Mouse (Mus musculus): ENCODE measurements around the gene Aim2. TPM values are rescaled to one million over a fixed set of nuclear protein-coding genes. Genes with fewer than 3 reads are reported as not detected.
"Not testable (repeated sequence)": the region's sequence is repeated elsewhere in the genome, so short reads cannot be mapped to it uniquely, and the experiment has no call there.

The Aim2 gene
- polyA plus RNA-seq (2016; fragmentation: Nextera tagmentation; extraction: Ambion mirVana) = 2.8 and 4.0 TPM in 2 replicates

GRCm38 (mm10) chr1:173350372-173350957 is at the start of gene Aim2:
Gene Aim2, plus strand, starts transcription at chr1:173350879.
- WGBS (ENCODE audit: insufficient replicate concordance) = 10% methylated on average over 10 of the region's 10 CpGs
- Histone ChIP-seq H3K9me3 (replicated peaks) (no peaks in the 10 kb centered on the region), H3K4me1 (peaks cover 58% of the 10 kb centered on the region), H3K27ac (peak within 1 kb of the TSS; percentile 83), H3K36me3 (no peaks in the 10 kb centered on the region; the same call in 1 of the 2 replicates), H3K4me2 (peak within 1 kb of the TSS; percentile 84), H3K9ac (peak within 1 kb of the TSS; percentile 71), H3K4me3 (peak within 1 kb of the TSS; percentile 60), H3K27me3 (replicated peaks) (peaks cover 7% of the 10 kb centered on the region; the same call in 1 of the 2 replicates)
- peak; percentile 87 for ATAC-seq

GRCm38 (mm10) chr1:173302795-173303194 is 47.9 kb upstream of the Aim2 start:
- not testable (repeated sequence) for H3K27me3 ChIP-seq (replicated peaks); H3K27ac ChIP-seq; H3K4me1 ChIP-seq; H3K4me3 ChIP-seq; H3K36me3 ChIP-seq; ATAC-seq; H3K4me2 ChIP-seq; H3K9ac ChIP-seq; H3K9me3 ChIP-seq (replicated peaks)
- WGBS (ENCODE audit: insufficient replicate concordance) = 34% methylated on average over 3 of the region's 3 CpGs

GRCm38 (mm10) chr1:173313535-173314050 is 37.1 kb upstream of the Aim2 start:
- not testable (repeated sequence) for H3K9me3 ChIP-seq (replicated peaks); H3K4me1 ChIP-seq; H3K9ac ChIP-seq; H3K27me3 ChIP-seq (replicated peaks); H3K4me3 ChIP-seq; ATAC-seq; H3K4me2 ChIP-seq; H3K27ac ChIP-seq; H3K36me3 ChIP-seq
- WGBS (ENCODE audit: insufficient replicate concordance) = 52% methylated on average over 7 of the region's 7 CpGs

GRCm38 (mm10) chr1:173315725-173316124 is 35.0 kb upstream of the Aim2 start:
- Histone ChIP-seq H3K27ac (no peak overlapping the region), H3K9ac (no peak overlapping the region), H3K4me3 (no peak overlapping the region), H3K36me3 (no peaks in the 10 kb centered on the region), H3K4me2 (no peak overlapping the region), H3K4me1 (no peaks in the 10 kb centered on the region), H3K27me3 (replicated peaks) (no peaks in the 10 kb centered on the region), H3K9me3 (replicated peaks) (no peaks in the 10 kb centered on the region)
- no peak for ATAC-seq
- WGBS (ENCODE audit: insufficient replicate concordance) = 67% methylated on average over 3 of the region's 3 CpGs

- Histone ChIP-seq H3K4me1 (no peaks in the 10 kb centered on the region), H3K9me3 (replicated peaks) (no peaks in the 10 kb centered on the region), H3K27me3 (replicated peaks) (0 out of 2 replicates have a peak, but pooled peaks cover 13% of the 10 kb centered on the region), H3K27ac (no peak overlapping the region), H3K4me2 (no peak overlapping the region), H3K9ac (no peak overlapping the region), H3K4me3 (no peak overlapping the region), H3K36me3 (no peaks in the 10 kb centered on the region)
- 53% methylated on average over 2 of the region's 2 CpGs for WGBS (ENCODE audit: insufficient replicate concordance)
- no peak for ATAC-seq
Measured at GRCm38 (mm10) chr1:173317925-173318477, 32.7 kb upstream of the Aim2 start.

- ATAC-seq = no peak
- Histone ChIP-seq H3K4me2 (no peak overlapping the region), H3K36me3 (no peaks in the 10 kb centered on the region; the same call in 1 of the 2 replicates), H3K4me1 (peaks cover 24% of the 10 kb centered on the region), H3K9ac (no peak overlapping the region), H3K27ac (no peak overlapping the region), H3K9me3 (replicated peaks) (no peaks in the 10 kb centered on the region), H3K4me3 (no peak overlapping the region), H3K27me3 (replicated peaks) (0 out of 2 replicates have a peak, but pooled peaks cover 13% of the 10 kb centered on the region)
- 73% methylated on average over 8 of the region's 8 CpGs for WGBS (ENCODE audit: insufficient replicate concordance)
Measured at GRCm38 (mm10) chr1:173321593-173322248, 29.0 kb upstream of the Aim2 start.

GRCm38 (mm10) chr1:173322249-173322627 is 28.4 kb upstream of the Aim2 start:
- Histone ChIP-seq H3K4me1 (peaks cover 29% of the 10 kb centered on the region), H3K4me2 (no peak overlapping the region), H3K4me3 (no peak overlapping the region), H3K27me3 (replicated peaks) (0 out of 2 replicates have a peak, but pooled peaks cover 13% of the 10 kb centered on the region), H3K36me3 (no peaks in the 10 kb centered on the region; the same call in 1 of the 2 replicates), H3K9ac (no peak overlapping the region), H3K27ac (no peak overlapping the region), H3K9me3 (replicated peaks) (no peaks in the 10 kb centered on the region)
- 62% methylated on average over 6 of the region's 6 CpGs for WGBS (ENCODE audit: insufficient replicate concordance)
- ATAC-seq = no peak

GRCm38 (mm10) chr1:173323839-173324585 is 26.7 kb upstream of the Aim2 start:
- H3K4me1 ChIP-seq = peaks cover 46% of the 10 kb centered on the region
- H3K9me3 ChIP-seq (replicated peaks) = no peaks in the 10 kb centered on the region
- no peak for ATAC-seq
- WGBS (ENCODE audit: insufficient replicate concordance) = 22% methylated on average over 5 of the region's 5 CpGs
- no peak overlapping the region for H3K4me2 ChIP-seq
- 0 out of 2 replicates have a peak, but pooled peaks cover 13% of the 10 kb centered on the region for H3K27me3 ChIP-seq (replicated peaks)
- no peaks in the 10 kb centered on the region; the same call in 1 of the 2 replicates for H3K36me3 ChIP-seq
- H3K9ac ChIP-seq = no peak overlapping the region
- H3K4me3 ChIP-seq = no peak overlapping the region
- H3K27ac ChIP-seq = peak overlapping the region; percentile 53; the same call in 1 of the 2 replicates

- H3K27ac ChIP-seq = no peak overlapping the region; the same call in 1 of the 2 replicates
Measured at GRCm38 (mm10) chr1:173324961-173325360, 25.7 kb upstream of the Aim2 start.

GRCm38 (mm10) chr1:173325395-173325794 is 25.3 kb upstream of the Aim2 start:
- Histone ChIP-seq H3K4me3 (no peak overlapping the region), H3K9me3 (replicated peaks) (no peaks in the 10 kb centered on the region), H3K27me3 (replicated peaks) (0 out of 2 replicates have a peak, but pooled peaks cover 13% of the 10 kb centered on the region), H3K9ac (0 out of 2 replicates have a peak overlapping the region, but pooled peaks have one; percentile 10), H3K4me2 (peak overlapping the region; percentile 32), H3K27ac (peak overlapping the region; percentile 29), H3K36me3 (no peaks in the 10 kb centered on the region; the same call in 1 of the 2 replicates), H3K4me1 (peaks cover 60% of the 10 kb centered on the region)
- 83% methylated on average over 1 of the region's 1 CpGs for WGBS (ENCODE audit: insufficient replicate concordance)
- ATAC-seq = peak; percentile 53; the same call in 1 of the 2 replicates

More at GRCm38 (mm10) chr1:173324961-173325360, 25.7 kb upstream of the Aim2 start:
- H3K36me3 ChIP-seq = no peaks in the 10 kb centered on the region; the same call in 1 of the 2 replicates
- no peak overlapping the region for H3K4me2 ChIP-seq
- no peak overlapping the region for H3K4me3 ChIP-seq
- ATAC-seq = no peak
- no peak overlapping the region for H3K9ac ChIP-seq
- H3K9me3 ChIP-seq (replicated peaks) = no peaks in the 10 kb centered on the region
- peaks cover 55% of the 10 kb centered on the region for H3K4me1 ChIP-seq
- 64% methylated on average over 4 of the region's 4 CpGs for WGBS (ENCODE audit: insufficient replicate concordance)
- H3K27me3 ChIP-seq (replicated peaks) = 0 out of 2 replicates have a peak, but pooled peaks cover 13% of the 10 kb centered on the region

- 0 out of 2 replicates have a peak, but pooled peaks cover 7% of the 10 kb centered on the region for H3K27me3 ChIP-seq (replicated peaks)
- H3K4me1 ChIP-seq = peaks cover 71% of the 10 kb centered on the region
- H3K36me3 ChIP-seq = peaks cover 3% of the 10 kb centered on the region
- ATAC-seq = no peak
- H3K4me2 ChIP-seq = 0 out of 2 replicates have a peak overlapping the region, but pooled peaks have one; percentile 3
- H3K4me3 ChIP-seq = no peak overlapping the region
- H3K9me3 ChIP-seq (replicated peaks) = no peaks in the 10 kb centered on the region
- H3K9ac ChIP-seq = no peak overlapping the region
- 48% methylated on average over 1 of the region's 1 CpGs for WGBS (ENCODE audit: insufficient replicate concordance)
- peak overlapping the region; percentile 34 for H3K27ac ChIP-seq
Measured at GRCm38 (mm10) chr1:173326552-173326951, 24.1 kb upstream of the Aim2 start.

All from liver, embryonic 12.5 days (tissue).